Mouse (Mus musculus) lung, embryonic 16.5 days (tissue): ENCODE measurements at regions not wholly inside any gene's neighbourhood (a gene's known extent, or its start where the extent isn't known, plus 50 kb on each side); places are given as distances from the start of the nearest gene placed in this dataset. TPM values are rescaled to one million over a fixed set of nuclear protein-coding genes. Genes with fewer than 3 reads are reported as not detected.

Experiments
- ATAC-seq: fragments of 200-750 bp; cut with Nextera tagmentation; 2 replicates; pipeline ENCODE4 v1.8.0; 2017; ENCODE audit warnings: low read depth, mild to moderate bottlenecking, moderate library complexity
- H3K27ac ChIP-seq: fragments of 300-500 bp; sonication (generic); 2 replicates; pipeline ENCODE4 v1.5.1; 2014; ENCODE audit warnings: mild to moderate bottlenecking, control low read depth, low read length
- H3K27me3 ChIP-seq: fragments of 300-500 bp; sonication (generic); 2 replicates; pipeline ENCODE4 v1.6.1; 2014; ENCODE audit warnings: low read depth, low read length, mixed read lengths; ENCODE audit not compliant: control insufficient read depth, insufficient read depth
- H3K36me3 ChIP-seq: fragments of 300-500 bp; sonication (generic); 2 replicates; pipeline ENCODE4 v1.6.1; 2014; ENCODE audit warnings: low read length; ENCODE audit not compliant: control insufficient read depth, insufficient read depth
- H3K4me1 ChIP-seq: fragments of 300-500 bp; sonication (generic); replicated peaks from 2 replicates; pipeline ENCODE4 v1.6.1; 2014; ENCODE audit warnings: low read length, mixed read lengths; ENCODE audit not compliant: control insufficient read depth, insufficient read depth
- H3K4me2 ChIP-seq: fragments of 300-500 bp; sonication (generic); 2 replicates; pipeline ENCODE4 v1.6.1; 2014; ENCODE audit warnings: low read depth, low read length, control low read depth
- H3K4me3 ChIP-seq: fragments of 300-500 bp; sonication (generic); 2 replicates; pipeline ENCODE4 v1.5.1; 2014; ENCODE audit warnings: mild to moderate bottlenecking, low read length, control low read depth
- H3K9ac ChIP-seq: fragments of 300-500 bp; sonication (generic); 2 replicates; pipeline ENCODE4 v1.6.1; 2014; ENCODE audit warnings: low read length, control low read depth
- H3K9me3 ChIP-seq: fragments of 300-500 bp; sonication (generic); 2 replicates; pipeline ENCODE4 v1.6.1; 2016; ENCODE audit warnings: low read length; ENCODE audit not compliant: control insufficient read depth
- WGBS: fragments of 180-500 bp; shearing (Covaris S2); extraction: QIAGEN DNeasy Blood & Tissue Kit; methylation state at CpG from one replicate; pipeline ENCODE4 v1.1.7; 2014; 5-methylcytosine and 5-hydroxymethylcytosine counted together
- microRNA-seq: library from miRNA; unstranded; fragments of <30 nt; microRNA quantifications from one replicate; pipeline ENCODE4, GENCODE M21; 2016

DNA sequence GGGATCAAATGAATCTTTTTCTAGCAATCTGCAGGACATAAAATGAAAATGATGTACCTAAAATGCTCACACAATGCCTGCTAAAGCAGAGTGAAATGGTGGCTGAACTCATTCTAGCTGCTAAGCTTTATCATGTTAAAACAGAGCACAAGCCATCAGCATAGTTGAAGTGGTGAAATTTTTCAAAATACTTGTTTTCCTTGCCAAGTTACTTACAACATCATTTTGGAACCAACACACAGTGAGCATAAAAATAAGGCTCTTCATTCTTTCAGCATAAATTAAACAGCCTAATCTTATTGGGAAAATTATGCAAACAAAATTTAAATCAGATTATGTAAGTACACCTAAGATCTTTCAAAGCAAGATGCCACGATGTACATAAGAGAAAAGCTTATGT is 125.3 kb upstream of the Arx start:
- Histone ChIP-seq H3K27ac (no peak overlapping the region), H3K4me1 (no peaks in the 10 kb centered on the region), H3K9ac (no peak overlapping the region), H3K36me3 (no peaks in the 10 kb centered on the region), H3K4me3 (no peak overlapping the region), H3K27me3 (no peaks in the 10 kb centered on the region), H3K9me3 (no peaks in the 10 kb centered on the region), H3K4me2 (no peak overlapping the region)
- WGBS, result 35% methylated on average over 1 of the region's 1 CpGs
- ATAC-seq, result no peak

Small RNAs in the stretch of these regions (microRNA-seq; reads per million reads assigned to microRNA genes)
- gene Gm24973, result not detected
